Mouse (Mus musculus): Measurements from ENCODE around the gene Chat. TPM values are rescaled to one million over a fixed set of nuclear protein-coding genes. Genes with fewer than 3 reads are reported as not detected.

Gene Chat
- polyA plus RNA-seq, 1 experiment from 2014 or later: 5.7 TPM

GRCm38 (mm10) chr14:32496115-32496850 is 30.5 kb upstream of the Chat start:
- no peaks in the 10 kb centered on the region for H3K9me3 ChIP-seq (replicated peaks)
- 74% methylated on average over 8 of the region's 8 CpGs for WGBS
- no peak for ATAC-seq (ENCODE audit: low FRiP score)

DNA sequence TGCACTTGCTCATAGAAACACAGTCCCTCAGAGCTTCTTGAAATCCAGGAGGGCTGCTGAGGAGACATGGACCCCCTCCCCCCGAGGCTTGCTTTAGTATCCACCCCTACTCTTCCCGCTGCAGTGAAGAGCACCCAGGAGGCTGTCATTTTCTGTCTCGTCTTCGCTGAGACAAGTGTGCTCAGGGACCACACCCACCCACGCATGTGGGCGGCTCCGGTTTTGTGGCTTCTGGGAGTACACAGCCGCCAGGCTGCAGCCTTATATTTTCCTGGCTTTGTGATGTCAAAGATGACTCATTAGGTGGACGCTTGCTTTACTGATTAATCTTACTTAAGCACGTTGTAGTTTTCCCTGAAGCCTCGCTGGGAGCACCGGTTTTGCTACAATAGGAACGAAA is 26.7 kb upstream of the Chat start:
- WGBS: 18% methylated on average over 13 of the region's 13 CpGs
- peaks cover 9% of the 10 kb centered on the region for H3K4me1 ChIP-seq
- peak overlapping the region; percentile 37; the same call in 1 of the 2 replicates for H3K9ac ChIP-seq (replicated peaks)
- no peak overlapping the region for H3K27ac ChIP-seq (replicated peaks)
- no peak; the same call in 1 of the 2 replicates for ATAC-seq (ENCODE audit: low FRiP score)
- peaks cover 16% of the 10 kb centered on the region; the same call in 1 of the 2 replicates for H3K27me3 ChIP-seq (replicated peaks)
- H3K36me3 ChIP-seq: no peaks in the 10 kb centered on the region
- peak overlapping the region; percentile 64 for H3K4me2 ChIP-seq
- H3K9me3 ChIP-seq (replicated peaks): no peaks in the 10 kb centered on the region
- peak overlapping the region; percentile 27 for H3K4me3 ChIP-seq (replicated peaks)

More at GRCm38 (mm10) chr14:32496115-32496850, 30.5 kb upstream of the Chat start:
- no peak overlapping the region for H3K9ac ChIP-seq (replicated peaks)
- H3K4me1 ChIP-seq: peaks cover 9% of the 10 kb centered on the region
- H3K27ac ChIP-seq (replicated peaks): no peak overlapping the region
- peaks cover 16% of the 10 kb centered on the region; the same call in 1 of the 2 replicates for H3K27me3 ChIP-seq (replicated peaks)
- no peak overlapping the region for H3K4me3 ChIP-seq (replicated peaks)
- no peaks in the 10 kb centered on the region for H3K36me3 ChIP-seq
- H3K4me2 ChIP-seq: no peak overlapping the region

GRCm38 (mm10) chr14:32482061-32482460 is 16.3 kb upstream of the Chat start:
- no peak for ATAC-seq (ENCODE audit: low FRiP score)
- H3K36me3 ChIP-seq: no peaks in the 10 kb centered on the region
- H3K9me3 ChIP-seq (replicated peaks): no peaks in the 10 kb centered on the region
- H3K27me3 ChIP-seq (replicated peaks): peaks cover 6% of the 10 kb centered on the region
- no peaks in the 10 kb centered on the region for H3K4me1 ChIP-seq
- no peak overlapping the region for H3K9ac ChIP-seq (replicated peaks)
- no peak overlapping the region for H3K4me2 ChIP-seq
- WGBS: 11% methylated on average over 3 of the region's 3 CpGs
- no peak overlapping the region for H3K27ac ChIP-seq (replicated peaks)
- no peak overlapping the region for H3K4me3 ChIP-seq (replicated peaks)

DNA sequence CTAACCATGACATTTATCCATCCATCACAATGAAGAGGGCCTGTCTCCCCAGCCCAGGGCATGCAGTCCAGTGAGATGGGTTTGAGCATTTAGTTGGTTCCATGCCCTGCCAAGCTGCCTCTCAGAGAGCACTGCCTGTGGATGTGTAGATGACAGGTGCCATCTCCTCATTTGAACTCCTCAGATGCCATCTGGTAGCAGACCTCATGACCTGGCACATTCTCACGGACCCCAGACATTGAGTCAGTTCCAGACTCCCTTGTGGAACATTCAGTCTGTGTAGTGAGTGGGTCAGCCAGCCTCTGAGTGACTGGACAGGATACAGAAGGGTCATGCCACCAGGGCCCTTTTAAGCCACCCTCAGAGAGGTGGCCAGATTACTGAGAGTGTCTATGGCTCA is 11.8 kb upstream of the Chat start:
- 84% methylated on average over 1 of the region's 1 CpGs for WGBS
- peaks cover 6% of the 10 kb centered on the region for H3K27me3 ChIP-seq (replicated peaks)
- no peak overlapping the region for H3K27ac ChIP-seq (replicated peaks)
- ATAC-seq (ENCODE audit: low FRiP score): no peak
- H3K9me3 ChIP-seq (replicated peaks): no peaks in the 10 kb centered on the region
- H3K4me2 ChIP-seq: no peak overlapping the region
- H3K4me1 ChIP-seq: no peaks in the 10 kb centered on the region
- H3K9ac ChIP-seq (replicated peaks): no peak overlapping the region
- no peak overlapping the region for H3K4me3 ChIP-seq (replicated peaks)
- H3K36me3 ChIP-seq: no peaks in the 10 kb centered on the region

GRCm38 (mm10) chr14:32476559-32476958 is 10.8 kb upstream of the Chat start:
- Histone ChIP-seq H3K4me3 (replicated peaks) (no peak overlapping the region), H3K27me3 (replicated peaks) (peaks cover 11% of the 10 kb centered on the region), H3K4me1 (no peaks in the 10 kb centered on the region), H3K36me3 (no peaks in the 10 kb centered on the region), H3K9me3 (replicated peaks) (no peaks in the 10 kb centered on the region), H3K9ac (replicated peaks) (no peak overlapping the region), H3K4me2 (no peak overlapping the region), H3K27ac (replicated peaks) (no peak overlapping the region)
- no peak for ATAC-seq (ENCODE audit: low FRiP score)
- WGBS: 82% methylated on average over 6 of the region's 6 CpGs

DNA sequence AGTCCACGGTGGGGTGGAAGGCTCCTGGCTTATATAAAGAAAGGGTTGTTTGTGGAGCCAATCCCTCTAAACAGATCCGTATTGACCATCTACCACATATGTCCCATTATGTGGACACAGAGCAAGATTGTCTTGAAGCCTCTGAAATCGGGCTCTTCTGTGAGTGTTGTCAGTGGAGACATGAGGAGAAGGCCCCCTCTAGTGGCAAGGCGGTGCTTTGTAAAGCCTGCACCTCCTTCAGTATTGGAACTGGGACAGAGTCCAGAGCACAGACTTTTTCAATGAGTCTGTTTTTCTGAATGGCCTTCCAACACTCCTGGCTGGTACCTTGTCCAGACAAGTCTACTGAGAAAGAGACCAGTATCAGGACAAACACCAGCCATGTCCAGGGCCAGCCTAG is 7.2 kb upstream of the Chat start:
- no peak overlapping the region for H3K27ac ChIP-seq (replicated peaks)
- H3K4me3 ChIP-seq (replicated peaks): no peak overlapping the region
- H3K36me3 ChIP-seq: no peaks in the 10 kb centered on the region
- no peak for ATAC-seq (ENCODE audit: low FRiP score)
- no peaks in the 10 kb centered on the region for H3K9me3 ChIP-seq (replicated peaks)
- no peak overlapping the region for H3K9ac ChIP-seq (replicated peaks)
- peaks cover 11% of the 10 kb centered on the region for H3K27me3 ChIP-seq (replicated peaks)
- no peak overlapping the region for H3K4me2 ChIP-seq
- no peaks in the 10 kb centered on the region for H3K4me1 ChIP-seq
- WGBS: 9% methylated on average over 4 of the region's 4 CpGs

DNA sequence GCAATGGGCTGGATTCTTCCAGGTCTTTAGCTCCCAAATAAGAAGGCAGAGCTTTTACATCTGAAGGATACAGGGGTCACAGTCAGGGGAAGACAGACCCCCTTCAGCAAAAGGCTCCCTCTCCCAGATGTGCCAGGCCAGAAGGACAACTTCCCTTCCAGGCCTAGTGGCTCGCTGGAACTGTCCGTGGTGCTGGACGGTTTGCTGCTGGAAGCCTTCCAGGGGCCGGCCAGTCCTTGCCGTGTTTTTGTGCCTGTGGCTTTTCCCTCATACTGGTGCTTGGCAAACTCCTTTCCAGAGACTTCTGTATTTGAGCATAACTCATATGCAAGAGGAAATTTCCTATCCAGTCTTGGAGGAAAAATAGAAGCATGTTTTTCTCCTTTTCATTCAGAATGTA is 1.8 kb upstream of the Chat start:
- no peaks in the 10 kb centered on the region for H3K36me3 ChIP-seq
- H3K4me1 ChIP-seq: peaks cover 31% of the 10 kb centered on the region
- 13% methylated on average over 5 of the region's 5 CpGs for WGBS
- H3K27ac ChIP-seq (replicated peaks): no peak overlapping the region
- no peak overlapping the region for H3K9ac ChIP-seq (replicated peaks)
- peaks cover 55% of the 10 kb centered on the region for H3K27me3 ChIP-seq (replicated peaks)
- no peak overlapping the region for H3K4me3 ChIP-seq (replicated peaks)
- no peaks in the 10 kb centered on the region for H3K9me3 ChIP-seq (replicated peaks)
- H3K4me2 ChIP-seq: no peak overlapping the region
- no peak for ATAC-seq (ENCODE audit: low FRiP score)

DNA sequence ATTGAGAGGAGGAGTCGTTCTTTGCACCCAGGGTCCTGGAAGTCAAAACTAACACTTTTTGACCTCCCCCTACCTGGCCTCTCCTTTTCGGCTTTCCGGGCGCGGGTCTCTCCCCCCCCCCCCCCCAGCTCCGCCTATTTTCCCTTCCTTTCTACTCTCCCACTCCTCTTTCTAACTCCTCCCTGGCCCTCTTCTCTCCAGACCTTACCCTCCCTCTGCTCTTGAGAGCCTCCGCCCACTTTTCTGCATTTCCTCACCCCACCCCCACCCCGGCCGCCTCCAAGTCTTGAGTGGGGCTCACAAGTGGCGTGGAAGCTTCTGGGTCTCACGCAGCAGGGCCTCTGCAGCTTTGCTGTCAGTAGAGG is 301 bp downstream of the Chat start:
- ATAC-seq (ENCODE audit: low FRiP score): no peak
- H3K9ac ChIP-seq (replicated peaks): no peak overlapping the region
- no peaks in the 10 kb centered on the region for H3K9me3 ChIP-seq (replicated peaks)
- WGBS: 2% methylated on average over 9 of the region's 11 CpGs
- H3K27me3 ChIP-seq (replicated peaks): peaks cover 70% of the 10 kb centered on the region
- H3K36me3 ChIP-seq: no peaks in the 10 kb centered on the region
- H3K4me3 ChIP-seq (replicated peaks): peak overlapping the region; percentile 40
- peaks cover 35% of the 10 kb centered on the region for H3K4me1 ChIP-seq
- peak overlapping the region; percentile 70 for H3K4me2 ChIP-seq
- H3K27ac ChIP-seq (replicated peaks): no peak overlapping the region

DNA sequence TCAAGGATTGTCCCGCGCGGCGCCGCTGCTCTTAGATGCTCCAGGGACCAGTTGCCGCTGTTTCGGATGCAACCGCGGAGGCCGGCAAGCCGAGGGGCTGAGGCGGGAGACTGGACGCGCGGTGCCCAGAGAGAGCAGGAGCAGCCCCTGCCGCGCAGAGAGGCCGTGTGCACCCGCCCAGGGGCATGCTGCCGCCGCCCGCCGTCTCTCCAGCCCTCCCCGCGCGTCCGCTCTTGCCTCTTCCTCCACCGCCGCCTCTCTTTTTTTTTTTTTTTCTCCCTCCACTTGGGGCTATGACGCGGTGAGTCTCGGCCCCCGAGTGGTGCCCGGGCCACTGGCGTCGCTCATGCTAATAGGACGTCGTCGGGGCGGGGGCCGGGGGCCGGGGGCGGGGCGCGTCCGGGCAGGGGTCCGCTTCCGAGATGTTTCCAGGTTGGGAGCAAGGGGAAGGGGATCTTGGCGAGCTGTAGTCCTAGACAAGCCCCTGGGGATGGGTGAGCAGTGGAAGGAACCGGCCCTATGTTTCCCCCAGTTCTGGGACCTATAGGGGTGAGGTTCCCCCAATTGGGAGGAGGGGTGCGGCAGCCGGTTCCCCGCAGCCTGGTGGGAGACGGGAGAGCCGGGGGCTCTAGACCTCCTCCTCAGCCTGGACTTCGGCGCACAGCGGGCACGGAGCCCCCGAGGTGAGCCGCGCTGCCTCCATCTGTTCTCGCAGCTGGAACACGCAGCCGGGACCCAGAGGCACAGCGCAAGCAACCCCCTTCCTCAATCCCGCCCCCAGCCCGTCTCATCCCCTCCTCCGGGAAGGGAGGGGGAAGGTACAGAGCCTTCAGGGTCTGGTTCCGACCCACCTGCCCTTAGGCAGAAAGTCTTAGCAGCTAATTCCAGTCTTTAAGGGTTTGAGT is 936 bp downstream of the Chat start, which contains the start of gene Slc18a3:
TSS of gene Slc18a3 (minus strand) at position 250 of the 905 bp plus-strand sequence.
- Histone ChIP-seq H3K4me2 (peak within 1 kb of the TSS; percentile 70), H3K9ac (replicated peaks) (peak within 1 kb of the TSS; percentile 36), H3K4me3 (replicated peaks) (peak within 1 kb of the TSS; percentile 40), H3K27ac (replicated peaks) (peak within 1 kb of the TSS; percentile 37; the same call in 1 of the 2 replicates), H3K9me3 (replicated peaks) (no peaks in the 10 kb centered on the region), H3K27me3 (replicated peaks) (peaks cover 76% of the 10 kb centered on the region), H3K36me3 (no peaks in the 10 kb centered on the region), H3K4me1 (peaks cover 37% of the 10 kb centered on the region)
- under 1% methylated on average over 67 of the region's 70 CpGs for WGBS
- ATAC-seq (ENCODE audit: low FRiP score): peak; percentile 22; the same call in 1 of the 2 replicates

GRCm38 (mm10) chr14:32463211-32464040 is 2.4 kb downstream of the Chat start:
- no peak for ATAC-seq (ENCODE audit: low FRiP score)
- Histone ChIP-seq H3K9me3 (replicated peaks) (no peaks in the 10 kb centered on the region), H3K4me3 (replicated peaks) (peak overlapping the region; percentile 40), H3K36me3 (no peaks in the 10 kb centered on the region), H3K4me2 (peak overlapping the region; percentile 70), H3K27me3 (replicated peaks) (peaks cover 91% of the 10 kb centered on the region), H3K9ac (replicated peaks) (no peak overlapping the region), H3K4me1 (peaks cover 37% of the 10 kb centered on the region), H3K27ac (replicated peaks) (0 out of 2 replicates have a peak overlapping the region, but pooled peaks have one; percentile 37)
- 2% methylated on average over 74 of the region's 74 CpGs for WGBS

GRCm38 (mm10) chr14:32452552-32452951 is 13.2 kb downstream of the Chat start:
- no peak overlapping the region for H3K9ac ChIP-seq (replicated peaks)
- H3K4me1 ChIP-seq: peaks cover 10% of the 10 kb centered on the region; the same call in 1 of the 2 replicates
- no peaks in the 10 kb centered on the region for H3K9me3 ChIP-seq (replicated peaks)
- no peak overlapping the region for H3K4me2 ChIP-seq
- no peak overlapping the region for H3K27ac ChIP-seq (replicated peaks)
- peaks cover 23% of the 10 kb centered on the region for H3K27me3 ChIP-seq (replicated peaks)
- 10% methylated on average over 4 of the region's 4 CpGs for WGBS
- H3K36me3 ChIP-seq: no peaks in the 10 kb centered on the region
- no peak overlapping the region for H3K4me3 ChIP-seq (replicated peaks)
- ATAC-seq (ENCODE audit: low FRiP score): no peak
